Mouse (Mus musculus) intestine, postnatal 0 days (tissue): ENCODE measurements around the gene Tdrd9. TPM values are rescaled to one million over a fixed set of nuclear protein-coding genes. Genes with fewer than 3 reads are reported as not detected.

ENCODE experiments used
- ATAC-seq: fragments of 200-750 bp; cut with Nextera tagmentation; 2 replicates; pipeline ENCODE4 v1.8.0; 2017; ENCODE audit warnings: mild to moderate bottlenecking, moderate TSS enrichment, moderate library complexity
- H3K27ac ChIP-seq: fragments of 300-500 bp; sonication (generic); 2 replicates; pipeline ENCODE4 v1.5.1; 2014; ENCODE audit warnings: mild to moderate bottlenecking, low read depth, low read length, moderate library complexity
- H3K27me3 ChIP-seq: fragments of 300-500 bp; sonication (generic); replicated peaks from 2 replicates; pipeline ENCODE4 v1.6.1; 2014; ENCODE audit warnings: low read length, mixed read lengths; ENCODE audit not compliant: control insufficient read depth, insufficient read depth
- H3K36me3 ChIP-seq: fragments of 300-500 bp; sonication (generic); 2 replicates; pipeline ENCODE4 v1.6.1; 2014; ENCODE audit warnings: mild to moderate bottlenecking, moderate library complexity; ENCODE audit not compliant: control insufficient read depth, insufficient read depth
- H3K4me1 ChIP-seq: fragments of 300-500 bp; sonication (generic); replicated peaks from 2 replicates; pipeline ENCODE4 v1.6.1; 2014; ENCODE audit warnings: antibody characterized with exemption, low read length, mixed read lengths; ENCODE audit not compliant: control insufficient read depth, insufficient read depth
- H3K4me2 ChIP-seq: fragments of 300-500 bp; sonication (generic); replicated peaks from 2 replicates; pipeline ENCODE4 v1.6.1; 2014; ENCODE audit warnings: low read depth, mild to moderate bottlenecking, moderate library complexity
- H3K4me3 ChIP-seq: fragments of 300-500 bp; sonication (generic); 2 replicates; pipeline ENCODE4 v1.5.1; 2014; ENCODE audit warnings: low read depth, low read length
- H3K9ac ChIP-seq: fragments of 300-500 bp; sonication (generic); 2 replicates; pipeline ENCODE4 v1.6.1; 2014; ENCODE audit warnings: mild to moderate bottlenecking, low read depth, low read length
- H3K9me3 ChIP-seq: fragments of 300-500 bp; sonication (generic); 2 replicates; pipeline ENCODE4 v1.6.1; 2016; ENCODE audit warnings: mixed run types; ENCODE audit not compliant: control insufficient read depth
- CTCF ChIP-seq: sonication (generic); IDR thresholded peaks from 2 replicates; pipeline ENCODE4 v1.5.1; 2016; ENCODE audit warnings: low read depth, mild to moderate bottlenecking, control low read depth, antibody characterized with exemption, moderate library complexity
- WGBS: fragments of 180-500 bp; shearing (Covaris S2); extraction: QIAGEN DNeasy Blood & Tissue Kit; methylation state at CpG from one replicate; pipeline ENCODE4 v1.1.7; 2014; 5-methylcytosine and 5-hydroxymethylcytosine counted together
- polyA plus RNA-seq: library from polyadenylated mRNA; unstranded; fragments of >200 nt; fragmentation: Nextera tagmentation; extraction: Ambion mirVana; gene quantifications from 2 replicates; pipeline ENCODE4 v1.2.1, GENCODE M21; 2015

Tdrd9 gene
- polyA plus RNA-seq, 1 experiment from 2014 or later = 0.04 TPM

- Histone ChIP-seq H3K9me3 (no peaks in the 10 kb centered on the region), H3K36me3 (no peaks in the 10 kb centered on the region), H3K4me3 (no peak overlapping the region), H3K27me3 (no peaks in the 10 kb centered on the region), H3K4me2 (no peak overlapping the region), H3K27ac (no peak overlapping the region), H3K9ac (no peak overlapping the region), H3K4me1 (no peaks in the 10 kb centered on the region)
- WGBS = 81% methylated on average over 2 of the region's 2 CpGs
- TF ChIP-seq CTCF = no peak
- no peak for ATAC-seq
Observed at GRCm38 (mm10) chr12:111995161-111995560, 23.8 kb downstream of the Tdrd9 start.

GRCm38 (mm10) chr12:111999735-112000134 is 28.4 kb downstream of the Tdrd9 start:
- Histone ChIP-seq H3K9me3 (no peaks in the 10 kb centered on the region), H3K4me1 (no peaks in the 10 kb centered on the region), H3K4me2 (no peak overlapping the region), H3K9ac (no peak overlapping the region), H3K27me3 (no peaks in the 10 kb centered on the region), H3K4me3 (no peak overlapping the region), H3K27ac (no peak overlapping the region), H3K36me3 (no peaks in the 10 kb centered on the region)
- WGBS = 90% methylated on average over 7 of the region's 7 CpGs
- no peak for ATAC-seq
- no peak for TF ChIP-seq CTCF

- no peaks in the 10 kb centered on the region for H3K9me3 ChIP-seq
- no peaks in the 10 kb centered on the region for H3K27me3 ChIP-seq
- no peak overlapping the region for H3K9ac ChIP-seq
- TF ChIP-seq CTCF = peak; percentile 86
- 16% methylated on average over 8 of the region's 8 CpGs for WGBS
- H3K27ac ChIP-seq = no peak overlapping the region
- 0 out of 2 replicates have a peak, but pooled peaks have one; percentile 25 for ATAC-seq
- H3K36me3 ChIP-seq = no peaks in the 10 kb centered on the region
- H3K4me3 ChIP-seq = no peak overlapping the region
- no peaks in the 10 kb centered on the region for H3K4me1 ChIP-seq
- H3K4me2 ChIP-seq = no peak overlapping the region
Observed at GRCm38 (mm10) chr12:112001223-112001622, 29.9 kb downstream of the Tdrd9 start.

- H3K27ac ChIP-seq = no peak overlapping the region
- no peaks in the 10 kb centered on the region for H3K36me3 ChIP-seq
- no peaks in the 10 kb centered on the region for H3K4me1 ChIP-seq
- WGBS = 42% methylated on average over 12 of the region's 12 CpGs
- no peaks in the 10 kb centered on the region for H3K9me3 ChIP-seq
- no peaks in the 10 kb centered on the region for H3K27me3 ChIP-seq
- TF ChIP-seq CTCF = no peak
- no peak overlapping the region; the same call in 1 of the 2 replicates for H3K4me2 ChIP-seq
- no peak overlapping the region for H3K9ac ChIP-seq
- ATAC-seq = 0 out of 2 replicates have a peak, but pooled peaks have one; percentile 13
- no peak overlapping the region for H3K4me3 ChIP-seq
Observed at GRCm38 (mm10) chr12:112012511-112013270, 41.3 kb downstream of the Tdrd9 start.

- no peak for TF ChIP-seq CTCF
- Histone ChIP-seq H3K9ac (no peak overlapping the region), H3K36me3 (no peaks in the 10 kb centered on the region), H3K4me1 (no peaks in the 10 kb centered on the region), H3K27ac (no peak overlapping the region), H3K9me3 (no peaks in the 10 kb centered on the region), H3K4me2 (no peak overlapping the region; the same call in 1 of the 2 replicates), H3K27me3 (no peaks in the 10 kb centered on the region), H3K4me3 (no peak overlapping the region)
- no peak for ATAC-seq
- WGBS = 42% methylated on average over 14 of the region's 14 CpGs
Observed at GRCm38 (mm10) chr12:112013271-112013801, 42.0 kb downstream of the Tdrd9 start.

GRCm38 (mm10) chr12:112016346-112016745 is 45.0 kb downstream of the Tdrd9 start:
- WGBS = 72% methylated on average over 4 of the region's 4 CpGs
- Histone ChIP-seq H3K36me3 (no peaks in the 10 kb centered on the region), H3K27ac (no peak overlapping the region), H3K4me2 (no peak overlapping the region), H3K9me3 (peaks cover 2% of the 10 kb centered on the region; the same call in 1 of the 2 replicates), H3K4me1 (no peaks in the 10 kb centered on the region), H3K4me3 (no peak overlapping the region), H3K9ac (no peak overlapping the region), H3K27me3 (no peaks in the 10 kb centered on the region)
- ATAC-seq = no peak
- TF ChIP-seq CTCF = no peak
